Mouse (Mus musculus) urinary bladder, postnatal 4 days (tissue): ENCODE measurements around the gene H2afv.
"Not testable (repeated sequence)": the region's sequence is repeated elsewhere in the genome, so short reads cannot be mapped to it uniquely, and the experiment has no call there.

ENCODE experiments used
- DNase-seq, 2 experiments: peaks; one replicate each; pipeline ENCODE4 v3.0.0; 2021 to 2022; ENCODE audit warnings: low spot score in 2 of 2

The H2afv gene

GRCm38 (mm10) chr11:6471054-6471453 lies 26.8 kb upstream of the H2afv start:
- DNase-seq, result no peak

DNA sequence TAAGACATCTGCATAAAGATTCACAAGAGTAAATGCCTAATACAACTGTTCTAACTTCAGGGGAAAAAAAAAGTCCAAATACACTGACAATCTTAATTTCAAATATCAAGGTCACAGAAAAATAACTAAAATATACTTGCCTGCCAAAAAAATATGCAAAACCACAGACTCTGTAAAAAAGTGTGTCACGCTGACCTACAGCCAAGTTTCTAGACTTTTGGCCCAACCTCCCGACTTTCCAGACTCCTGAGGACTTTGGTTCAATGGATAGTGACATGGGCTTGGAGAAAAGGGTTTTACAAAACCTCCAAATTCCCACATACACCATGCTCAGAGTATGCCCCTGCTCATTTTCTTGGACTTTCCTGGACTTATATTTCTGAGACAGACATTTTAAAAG lies 24.3 kb upstream of the H2afv start:
- DNase-seq, result no peak

GRCm38 (mm10) chr11:6465122-6465521 lies 20.9 kb upstream of the H2afv start:
- peak in 1 of 2 experiments; percentile 38 for DNase-seq

- DNase-seq, result no peak
These were observed 19.1 kb upstream of the H2afv start for GRCm38 (mm10) chr11:6463159-6463837.

GRCm38 (mm10) chr11:6456083-6456482 lies 11.8 kb upstream of the H2afv start:
- DNase-seq, result no peak

DNA sequence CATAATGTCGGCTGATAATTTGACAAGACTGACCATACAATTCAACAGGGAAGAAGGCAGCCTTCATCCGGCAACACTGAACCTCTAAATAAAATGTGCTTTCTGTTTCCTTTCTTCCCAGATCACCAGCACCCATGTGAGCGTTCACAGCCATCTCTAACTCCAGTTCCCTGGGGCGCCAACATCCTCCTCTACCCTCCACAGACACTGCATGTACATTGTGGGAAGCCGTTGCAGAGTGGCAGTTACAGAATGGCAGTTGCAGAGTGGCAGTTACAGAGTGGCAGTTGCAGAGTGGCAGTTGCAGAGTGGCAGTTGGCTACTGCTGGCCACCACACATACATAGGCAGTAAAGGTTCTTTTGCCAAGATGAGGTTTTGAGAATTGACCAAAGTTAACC lies 3.9 kb upstream of the H2afv start:
- not testable (repeated sequence) for DNase-seq

GRCm38 (mm10) chr11:6447493-6447892 lies 3.2 kb upstream of the H2afv start:
- DNase-seq, result no peak

- DNase-seq, result no peak
These were observed 1.7 kb upstream of the H2afv start for GRCm38 (mm10) chr11:6445951-6446350.

DNA sequence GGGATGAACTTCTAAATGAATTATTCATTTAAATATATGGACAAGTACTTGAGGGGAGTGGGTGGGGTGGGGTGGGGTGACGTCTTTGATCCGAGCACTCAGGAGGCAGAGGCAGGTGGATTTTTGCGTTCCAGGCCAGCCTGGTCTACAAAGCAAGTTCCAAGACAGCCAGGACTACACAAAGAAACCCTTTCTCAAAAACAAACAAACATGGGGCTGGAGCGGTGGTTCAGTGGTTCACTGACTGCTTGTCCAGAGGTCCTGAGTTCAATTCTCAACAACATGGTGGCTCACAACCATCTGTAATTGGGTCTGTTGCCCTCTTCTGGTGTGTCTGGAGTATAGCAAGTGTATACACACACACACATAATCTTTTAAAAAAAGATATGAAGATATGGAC lies 1.2 kb upstream of the H2afv start:
- DNase-seq, result no peak

- DNase-seq, result no peak
These were observed 541 bp downstream of the H2afv start for GRCm38 (mm10) chr11:6443727-6444076.

- DNase-seq, result no peak
These were observed 1.1 kb downstream of the H2afv start for GRCm38 (mm10) chr11:6443102-6443501.

- no peak for DNase-seq
These were observed 1.7 kb downstream of the H2afv start for GRCm38 (mm10) chr11:6442566-6442965.

- DNase-seq, result no peak
These were observed 4.1 kb downstream of the H2afv start for GRCm38 (mm10) chr11:6440171-6440570.

- DNase-seq, result no peak
These were observed 6.6 kb downstream of the H2afv start for GRCm38 (mm10) chr11:6437667-6438066.

GRCm38 (mm10) chr11:6436442-6436841 lies 7.8 kb downstream of the H2afv start:
- no peak for DNase-seq

DNA sequence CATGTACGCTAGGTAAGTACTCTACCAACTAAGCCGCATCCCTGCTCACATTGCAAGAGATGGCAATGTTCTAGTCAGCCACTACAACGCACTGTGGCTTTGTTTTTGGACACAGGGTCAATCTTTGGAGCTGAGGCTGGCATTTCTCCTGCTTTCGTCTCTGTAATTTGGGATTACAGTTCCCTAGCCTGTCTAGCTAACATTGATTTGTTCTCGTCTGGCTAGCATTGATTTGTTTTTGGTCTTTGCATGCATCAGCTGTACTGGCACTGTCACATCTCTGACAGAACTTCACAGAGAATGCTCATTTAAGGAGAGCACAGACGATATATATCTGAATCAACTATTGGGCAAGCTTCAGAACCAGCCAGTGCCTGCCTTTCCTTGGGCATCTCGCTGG lies 14.1 kb downstream of the H2afv start:
- no peak for DNase-seq

- DNase-seq, result no peak
These were observed 23.4 kb downstream of the H2afv start for GRCm38 (mm10) chr11:6420722-6421350.

- no peak for DNase-seq
These were observed 23.9 kb downstream of the H2afv start for GRCm38 (mm10) chr11:6420283-6420703.

GRCm38 (mm10) chr11:6419156-6419555 lies 25.1 kb downstream of the H2afv start:
- not testable (repeated sequence) for DNase-seq

GRCm38 (mm10) chr11:6418751-6419150 lies 25.5 kb downstream of the H2afv start:
- DNase-seq, result no peak

DNA sequence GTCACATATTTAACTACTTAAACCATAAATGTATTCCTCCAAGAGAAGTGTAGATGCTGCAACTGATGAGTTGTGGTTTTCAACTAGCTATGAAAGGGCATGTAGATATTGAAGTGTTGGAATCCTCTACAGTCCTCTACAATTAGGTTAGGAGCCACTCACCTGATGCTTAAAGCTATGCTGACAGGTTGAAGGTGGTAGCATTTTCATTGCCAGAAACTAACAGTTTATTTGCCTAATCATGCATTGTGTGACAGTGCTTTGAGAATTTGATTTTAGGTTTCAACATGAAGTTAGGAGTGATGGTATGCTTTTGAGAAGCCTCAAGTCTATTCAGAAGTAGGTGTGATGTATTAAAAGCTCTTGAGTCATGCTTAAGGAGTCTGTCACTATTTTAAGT lies 26.8 kb downstream of the H2afv start:
- no peak for DNase-seq

GRCm38 (mm10) chr11:6417069-6417468 lies 27.2 kb downstream of the H2afv start:
- no peak for DNase-seq

DNA sequence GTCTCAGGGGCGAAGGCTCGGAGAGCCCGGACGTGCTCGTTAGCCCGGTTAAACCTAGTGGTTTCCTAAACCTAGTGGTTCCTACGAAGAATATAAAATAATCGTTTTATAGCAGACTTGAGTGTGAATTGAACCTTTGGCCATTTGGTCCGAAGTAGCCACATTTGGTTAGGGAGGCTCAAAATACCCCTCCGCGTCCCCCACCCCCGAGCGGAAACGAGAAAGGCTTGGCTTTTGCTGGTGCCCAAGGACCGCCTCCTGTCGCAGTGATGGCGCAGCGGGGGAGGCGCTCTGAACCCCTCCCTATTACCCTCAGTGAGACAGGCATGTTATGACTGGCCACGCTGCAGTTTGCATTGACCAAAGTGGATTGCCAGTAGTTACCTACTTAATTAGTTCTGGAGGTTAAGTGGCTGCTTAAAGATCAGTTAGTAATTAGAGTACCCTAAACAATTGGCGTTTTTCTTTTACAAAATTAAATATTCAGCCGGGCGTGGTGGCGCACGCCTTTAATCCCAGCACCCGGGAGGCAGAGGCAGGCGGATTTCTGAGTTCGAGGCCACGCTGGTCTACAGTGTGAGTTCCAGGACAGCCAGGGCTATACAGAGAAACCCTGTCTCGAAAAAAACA lies 27.7 kb downstream of the H2afv start:
- DNase-seq, result peak; percentile 77 to 84
